Mouse (Mus musculus) bone marrow, adult 2 months (tissue): ENCODE measurements around the gene Stac3.

ENCODE experiments used
- CTCF ChIP-seq: fragments of 200-500 bp; IDR thresholded peaks from 2 replicates; pipeline ENCODE4 v1.5.1; 2011; ENCODE audit warnings: low read length, control low read depth; ENCODE audit not compliant: control insufficient read depth, insufficient read depth
- POLR2A ChIP-seq: fragments of 200-500 bp; IDR thresholded peaks from 2 replicates; pipeline ENCODE4 v1.6.1; 2011; ENCODE audit warnings: low read depth, mild to moderate bottlenecking, control low read depth, low read length, borderline replicate concordance; ENCODE audit not compliant: control insufficient read depth

- TF ChIP-seq CTCF (no peak), POLR2A (no peak)
These were observed 1.4 kb upstream of the Stac3 start for GRCm38 (mm10) chr10:127500042-127500441.
